Mouse (Mus musculus) lung, adult 2 months (tissue): Measurements from ENCODE around the gene Wt1.

Source experiments
- CTCF ChIP-seq: fragments of 200-500 bp; IDR thresholded peaks from 2 replicates; pipeline ENCODE4 v1.5.1; 2011; ENCODE audit warnings: mild to moderate bottlenecking, low read length, control low read depth; ENCODE audit not compliant: insufficient read depth
- POLR2A ChIP-seq: fragments of 200-500 bp; IDR thresholded peaks from 2 replicates; pipeline ENCODE4 v1.6.1; 2011; ENCODE audit warnings: low read depth, mild to moderate bottlenecking, control low read depth, low read length, borderline replicate concordance; ENCODE audit errors: extremely low read depth

GRCm38 (mm10) chr2:105132300-105132699 is 6.0 kb downstream of the Wt1 start:
- TF ChIP-seq CTCF (no peak), POLR2A (no peak)
